Mouse (Mus musculus) megakaryocyte progenitor cell, adult 5-6 weeks (primary cell): ENCODE measurements at regions not wholly inside any gene's neighbourhood (a gene's known extent, or its start where the extent isn't known, plus 50 kb on each side); places are given as distances from the start of the nearest gene placed in this dataset.

ENCODE experiments used
- ATAC-seq: replicated peaks from 2 replicates; pipeline ENCODE4 v1.8.0; 2016; ENCODE audit warnings: mild to moderate bottlenecking, moderate TSS enrichment, inconsistent platforms; ENCODE audit not compliant: poor library complexity

DNA sequence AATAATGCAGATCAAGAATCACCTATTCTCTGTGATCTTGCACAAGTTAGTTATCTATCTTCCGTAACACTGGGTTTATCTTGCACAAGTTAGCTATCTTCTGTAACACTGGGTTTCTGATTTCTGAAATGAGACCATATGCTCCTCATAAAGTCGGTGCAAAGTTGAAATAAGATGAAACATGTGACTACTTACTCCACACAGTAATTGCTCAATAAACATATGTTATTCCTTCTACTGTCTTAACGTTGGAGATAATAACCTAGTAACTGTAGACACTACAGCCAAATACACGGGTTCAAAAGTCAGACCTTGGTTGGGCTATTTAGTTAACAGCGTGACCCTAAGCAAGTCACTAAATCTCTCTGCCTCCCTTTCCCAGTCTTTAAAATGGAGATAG lies 65.8 kb upstream of the Atp11b start:
- peak; percentile 28; the same call in 1 of the 2 replicates for ATAC-seq

DNA sequence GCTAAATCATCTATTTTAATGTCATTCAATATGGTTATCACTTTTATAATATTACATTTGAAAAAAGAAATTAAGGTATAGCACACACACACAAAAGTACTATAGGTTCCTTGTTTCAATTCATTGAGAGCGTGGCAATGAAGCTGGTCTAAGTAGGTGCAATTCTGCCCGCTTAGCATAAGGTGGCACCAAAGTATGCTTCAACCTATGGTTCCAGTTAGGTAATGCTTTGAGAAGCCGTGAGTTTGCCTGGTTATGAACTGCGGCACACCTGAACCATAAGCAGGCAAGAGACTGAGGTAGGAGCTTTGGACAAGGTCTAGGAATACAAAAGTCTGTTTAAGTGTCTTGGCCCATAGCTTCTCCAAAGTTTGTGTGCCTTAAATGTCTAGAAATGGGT lies 65.1 kb upstream of the Atp11b start:
- ATAC-seq: peak; percentile 80

DNA sequence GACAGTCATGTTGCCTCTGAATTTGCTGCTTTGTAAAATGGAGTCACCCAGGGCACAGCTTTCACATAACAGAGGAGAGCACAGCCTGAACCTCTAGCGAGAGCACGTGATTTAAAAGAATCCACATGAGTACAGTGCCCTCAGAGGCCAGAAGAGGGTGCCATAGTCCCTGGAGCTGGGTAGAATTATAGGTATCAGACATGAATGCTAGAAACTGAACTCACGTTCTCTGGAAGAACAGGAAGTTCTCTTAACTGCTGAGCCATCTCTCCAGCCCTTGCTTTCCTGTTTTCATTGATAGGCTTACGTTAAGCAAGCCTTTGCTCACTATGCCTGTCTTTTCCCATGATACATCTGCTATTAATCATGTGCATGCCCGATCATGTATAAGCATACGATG lies 60.9 kb upstream of the Atp11b start:
- peak; percentile 91 for ATAC-seq

DNA sequence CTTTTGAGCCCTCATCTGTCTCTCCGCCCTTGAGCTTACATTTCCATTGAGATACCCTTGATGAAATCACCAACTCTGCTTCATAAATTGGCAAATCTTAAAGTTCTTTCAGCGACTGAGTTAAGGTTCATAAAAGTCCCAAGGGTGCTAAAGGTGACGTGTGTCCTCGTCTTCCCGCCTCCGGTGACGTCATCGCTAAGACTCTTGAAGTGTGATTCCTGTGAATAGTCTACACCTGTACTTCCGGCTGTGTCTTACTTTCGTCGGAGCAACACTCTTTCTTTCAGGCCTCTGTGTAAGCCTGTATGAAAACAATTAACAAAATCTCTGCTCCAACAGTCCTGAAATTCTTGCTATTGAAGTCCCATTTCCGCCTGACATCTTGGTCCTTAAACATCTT lies 60.4 kb upstream of the Atp11b start:
- ATAC-seq: no peak

DNA sequence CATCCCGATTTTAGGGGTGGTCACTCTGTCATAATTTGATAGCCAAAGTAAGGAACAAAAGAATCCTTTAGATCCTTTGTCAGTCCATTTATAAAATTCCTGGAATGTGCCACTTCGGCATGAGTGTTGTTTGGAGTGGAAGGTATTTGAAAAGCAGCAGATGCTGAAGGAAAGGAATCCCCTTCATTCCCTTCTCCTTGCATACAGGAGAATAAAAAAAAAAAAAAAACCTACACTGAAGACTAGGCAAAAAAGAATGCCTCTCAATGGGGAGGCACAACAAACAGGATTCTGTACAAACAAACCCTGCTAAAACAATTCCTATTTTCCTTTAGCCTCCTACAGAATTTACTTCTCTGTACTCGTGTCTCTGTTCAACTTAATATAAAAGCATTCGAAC lies 59.7 kb upstream of the Atp11b start:
- no peak for ATAC-seq

DNA sequence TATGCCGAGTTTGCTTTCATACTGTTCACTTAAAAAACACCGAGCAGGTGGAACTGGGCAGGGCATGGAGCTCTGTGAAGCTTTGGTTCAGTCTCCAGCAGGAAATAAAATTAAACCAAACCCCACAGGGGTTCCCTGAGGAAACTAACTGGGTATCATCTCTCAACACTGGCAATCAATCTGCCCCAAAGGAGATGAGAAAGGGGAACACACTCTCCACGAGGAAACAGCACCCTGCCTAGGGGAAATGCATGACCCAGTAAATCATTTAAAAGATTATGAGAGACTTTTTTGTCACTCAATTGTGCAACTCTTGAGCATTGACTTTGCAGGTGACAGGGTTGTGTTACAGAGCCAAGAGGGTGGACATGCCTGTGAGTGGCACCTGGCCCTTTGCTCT lies 58.0 kb upstream of the Atp11b start:
- ATAC-seq: peak; percentile 21; the same call in 1 of the 2 replicates

DNA sequence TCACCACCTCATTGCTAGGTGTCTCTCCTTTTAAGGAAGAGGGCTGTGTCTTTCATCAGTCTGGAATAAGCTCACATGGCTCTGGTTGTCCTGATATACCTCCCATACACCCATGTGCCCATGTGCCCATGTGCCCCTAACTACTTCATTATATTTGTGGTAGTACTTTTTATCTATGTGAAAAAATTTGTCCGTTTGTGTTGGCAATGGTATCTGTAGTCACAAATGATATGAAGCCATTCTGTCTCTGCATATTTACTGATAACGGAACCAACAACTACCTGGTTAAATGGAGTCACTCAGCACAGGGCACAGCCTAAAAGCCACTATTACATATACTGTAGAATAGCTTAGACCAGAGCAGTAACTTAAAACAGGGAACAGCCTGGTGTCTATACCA lies 54.6 kb upstream of the Atp11b start:
- ATAC-seq: peak; percentile 71

DNA sequence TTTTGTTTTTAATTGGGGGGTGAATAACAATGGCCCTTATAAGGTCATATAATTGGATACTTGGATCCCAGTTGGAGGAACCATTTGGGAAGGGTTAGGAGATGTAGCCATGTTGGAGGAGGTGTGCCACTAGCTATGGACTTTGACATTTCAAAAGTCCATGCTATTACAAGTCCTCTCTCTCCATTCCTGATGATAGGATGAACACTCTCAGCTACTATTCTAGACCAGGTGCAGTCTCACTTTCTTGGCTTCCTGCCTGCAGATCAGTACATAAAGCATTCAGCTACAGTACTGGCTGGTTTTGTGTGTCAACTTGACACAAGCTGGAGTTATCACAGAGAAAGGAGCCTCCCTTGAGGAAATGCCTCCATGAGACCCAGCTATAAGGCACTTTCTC lies 53.9 kb upstream of the Atp11b start:
- ATAC-seq: no peak

DNA sequence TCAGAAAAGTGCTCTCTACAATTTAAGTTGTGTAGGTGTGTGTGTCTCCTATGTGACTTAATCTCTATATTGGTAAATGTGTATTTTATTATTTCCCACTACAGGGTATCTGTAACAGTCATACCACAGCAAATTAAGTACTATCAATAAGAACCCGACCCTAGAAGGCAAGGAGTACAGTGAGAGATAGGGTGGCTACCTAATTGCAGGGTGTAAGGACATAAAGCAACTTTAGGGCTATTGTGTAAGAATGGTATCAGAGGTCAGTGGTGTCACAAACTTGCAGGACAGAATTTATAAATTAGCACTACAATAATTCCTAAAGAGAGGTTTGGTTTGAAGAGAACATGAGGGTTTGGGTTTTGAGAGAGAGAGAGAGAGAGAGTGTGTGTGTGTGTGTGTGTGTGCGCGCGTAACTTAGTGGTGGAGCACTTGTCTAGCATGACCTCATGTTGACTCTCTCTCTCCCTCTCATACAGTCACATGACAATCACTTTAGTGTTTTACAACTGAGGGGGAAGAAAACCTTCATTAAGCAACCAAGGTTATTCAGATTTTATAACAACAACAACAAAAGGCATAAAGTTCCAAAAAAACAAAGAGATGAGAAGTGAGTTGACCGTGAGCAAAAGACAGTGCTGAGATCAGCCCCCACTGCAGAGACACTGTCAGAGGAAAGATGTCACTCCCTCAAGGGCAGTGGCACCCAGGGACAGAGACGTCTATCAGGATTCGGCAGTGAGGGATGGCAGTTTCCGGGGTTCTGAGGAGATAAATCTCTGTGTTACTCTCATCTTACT lies 50.2 kb upstream of the Atp11b start:
- no peak for ATAC-seq
